Mouse (Mus musculus) testis, postnatal 14 days (tissue): Measurements from ENCODE around the gene Hao2.

Source experiments
- DNase-seq: peaks from one replicate; pipeline ENCODE4 v3.0.0; 2021; ENCODE audit warnings: low spot score

The Hao2 gene

GRCm38 (mm10) chr3:98893057-98893772 is at the start of gene Hao2:
Hao2 (minus strand) TSS chr3:98893239.
- DNase-seq: no peak

GRCm38 (mm10) chr3:98941601-98942000 is 48.6 kb upstream of the Hao2 start:
- DNase-seq: no peak

- DNase-seq: no peak
Observed at GRCm38 (mm10) chr3:98941066-98941551, 48.1 kb upstream of the Hao2 start.

- DNase-seq: no peak
Observed at GRCm38 (mm10) chr3:98940225-98940624, 47.2 kb upstream of the Hao2 start.

GRCm38 (mm10) chr3:98936446-98936845 is 43.4 kb upstream of the Hao2 start:
- DNase-seq: no peak

- DNase-seq: no peak
Observed at GRCm38 (mm10) chr3:98934601-98935000, 41.6 kb upstream of the Hao2 start.

GRCm38 (mm10) chr3:98934041-98934440 is 41.0 kb upstream of the Hao2 start:
- DNase-seq: no peak

- DNase-seq: no peak
Observed at GRCm38 (mm10) chr3:98932421-98932820, 39.4 kb upstream of the Hao2 start.

- peak; percentile 70 for DNase-seq
Observed at GRCm38 (mm10) chr3:98931836-98932235, 38.8 kb upstream of the Hao2 start.

GRCm38 (mm10) chr3:98920417-98920816 is 27.4 kb upstream of the Hao2 start:
- DNase-seq: no peak

- DNase-seq: no peak
Observed at GRCm38 (mm10) chr3:98917260-98917659, 24.2 kb upstream of the Hao2 start.

- no peak for DNase-seq
Observed at GRCm38 (mm10) chr3:98916856-98917255, 23.8 kb upstream of the Hao2 start.

GRCm38 (mm10) chr3:98915659-98916058 is 22.6 kb upstream of the Hao2 start:
- peak; percentile 23 for DNase-seq

GRCm38 (mm10) chr3:98913591-98913990 is 20.6 kb upstream of the Hao2 start:
- DNase-seq: no peak

GRCm38 (mm10) chr3:98897606-98898005 is 4.6 kb upstream of the Hao2 start:
- no peak for DNase-seq

GRCm38 (mm10) chr3:98895071-98895601 is 2.1 kb upstream of the Hao2 start:
- no peak for DNase-seq

GRCm38 (mm10) chr3:98890430-98890829 is 2.6 kb downstream of the Hao2 start:
- peak; percentile 16 for DNase-seq

GRCm38 (mm10) chr3:98888206-98888605 is 4.8 kb downstream of the Hao2 start:
- DNase-seq: peak; percentile 18

GRCm38 (mm10) chr3:98880831-98881230 is 12.2 kb downstream of the Hao2 start:
- no peak for DNase-seq

GRCm38 (mm10) chr3:98880216-98880615 is 12.8 kb downstream of the Hao2 start:
- no peak for DNase-seq

- DNase-seq: no peak
Observed at GRCm38 (mm10) chr3:98868219-98868618, 24.8 kb downstream of the Hao2 start.

- no peak for DNase-seq
Observed at GRCm38 (mm10) chr3:98862800-98863199, 30.2 kb downstream of the Hao2 start.

GRCm38 (mm10) chr3:98859576-98859975 is 33.5 kb downstream of the Hao2 start, which contains the start of gene Hsd3b1:
Hsd3b1 (minus strand) TSS chr3:98859794.
- DNase-seq: no peak

- DNase-seq: no peak
Observed at GRCm38 (mm10) chr3:98858051-98858450, 35.0 kb downstream of the Hao2 start.
